Comparison of ENCODE assay signal across 8 mouse cellular contexts in the genomic region with DNA sequence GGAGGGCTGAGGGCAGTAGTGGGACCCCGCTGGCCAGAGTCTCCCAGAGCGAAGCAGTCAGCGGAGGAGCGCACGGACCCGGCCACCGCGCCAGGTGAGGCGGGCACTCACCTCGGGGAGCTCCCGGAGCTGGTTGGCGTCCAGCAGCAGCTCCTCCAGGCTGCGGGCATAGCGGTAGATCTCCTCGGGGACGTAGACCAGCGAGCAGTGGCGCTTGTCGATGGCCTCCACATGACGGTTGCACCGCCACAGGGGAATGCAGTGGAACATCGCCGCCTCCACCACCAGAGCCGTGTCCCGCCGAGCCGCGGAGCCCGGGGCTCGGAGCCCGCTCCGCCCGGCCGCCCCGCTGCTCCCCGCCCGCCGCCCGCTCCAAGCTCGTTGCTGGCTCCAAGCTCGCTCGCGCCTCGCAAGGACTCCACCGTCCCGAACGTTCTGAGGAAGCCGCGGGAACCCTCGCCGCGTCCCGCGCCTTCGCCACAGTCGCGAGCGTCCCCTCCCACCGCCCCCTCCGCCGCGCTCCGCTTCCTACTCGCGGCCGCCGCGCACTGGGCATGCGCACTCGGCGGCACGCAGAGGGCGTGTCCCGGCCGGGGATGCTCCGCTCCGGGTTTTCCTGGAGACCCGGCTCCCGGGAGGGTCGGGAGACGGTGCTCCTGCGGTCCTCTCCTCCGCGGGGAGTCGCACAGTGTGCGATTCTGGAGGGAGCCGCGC. TPM values are rescaled to one million over a fixed set of nuclear protein-coding genes. Genes with fewer than 3 reads are reported as not detected.
DNase-seq lines count a peak whose midpoint lies in the region; ATAC-seq and TF ChIP-seq lines count a peak whose summit lies in the region.

A gene (minus strand): TSS at position 517 of the 714 bp plus-strand sequence.

- H3K36me3 ChIP-seq in ES-Bruce4 (ENCODE audit: control insufficient read depth, insufficient read depth, low read length, poor library complexity, severe bottlenecking), result no peaks in the 10 kb centered on the region
- no peaks in the 10 kb centered on the region for H3K36me3 ChIP-seq in forebrain, embryonic 14.5 days (ENCODE audit: control insufficient read depth, insufficient read depth, low read length)
- no peaks in the 10 kb centered on the region for H3K36me3 ChIP-seq in thymus, adult 2 months (ENCODE audit: control insufficient read depth, insufficient read depth, low read length)

- peak; percentile 68 for TF ChIP-seq POLR2A in ES-Bruce4 (IDR thresholded peaks at IDR 0.05; ENCODE audit: insufficient read depth, low read length)
- peak; percentile 68; the same call in 1 of the 2 replicates for TF ChIP-seq POLR2A in olfactory bulb, adult 2 months (IDR thresholded peaks at IDR 0.05; ENCODE audit: insufficient read depth, low read depth, low read length)
- peak; percentile 92 for TF ChIP-seq POLR2A in thymus, adult 2 months (IDR thresholded peaks at IDR 0.05; ENCODE audit: control insufficient read depth, extremely low read depth, insufficient read depth, low read length, poor library complexity)

- TF ChIP-seq EP300 in ES-Bruce4 (IDR thresholded peaks at IDR 0.05; ENCODE audit: insufficient read depth, low read depth, low read length), result no peak

- intact Hi-C loops in heart, postnatal 14 days (cut with DNase I), result loop anchor here (5.0 kb wide), 4 partner anchors 42 to 208 kb away; a partner anchor contains a TSS

- no peak for TF ChIP-seq CTCF in ES-Bruce4 (IDR thresholded peaks at IDR 0.05; ENCODE audit: low read depth, low read length)
- TF ChIP-seq CTCF in olfactory bulb, adult 2 months (IDR thresholded peaks at IDR 0.05; ENCODE audit: insufficient read depth, low read depth, low read length), result no peak
- 0 out of 2 replicates have a peak, but pooled peaks have one; percentile 39 for TF ChIP-seq CTCF in thymus, adult 2 months (IDR thresholded peaks at IDR 0.05; ENCODE audit: borderline replicate concordance, control insufficient read depth, extremely low read depth, insufficient read depth, low read length, poor library complexity)

- H3K4me3 ChIP-seq in ES-Bruce4 (ENCODE audit: low read depth, low read length), result peak within 1 kb of the TSS; percentile 85
- peak within 1 kb of the TSS; percentile 77 for H3K4me3 ChIP-seq in forebrain, embryonic 14.5 days (ENCODE audit: low read depth, low read length)
- peak within 1 kb of the TSS; percentile 88 for H3K4me3 ChIP-seq in olfactory bulb, adult 2 months (ENCODE audit: insufficient read depth, low read depth, low read length)
- H3K4me3 ChIP-seq in thymus, adult 2 months (ENCODE audit: control insufficient read depth, insufficient read depth, low read length), result peak within 1 kb of the TSS; percentile 87

- no peak within 1 kb of the TSS for H3K27ac ChIP-seq in ES-Bruce4 (ENCODE audit: insufficient read depth, low read length)
- peak within 1 kb of the TSS; percentile 74 for H3K27ac ChIP-seq in forebrain, embryonic 14.5 days (ENCODE audit: low read depth, low read length)
- peak within 1 kb of the TSS; percentile 21; the same call in 1 of the 2 replicates for H3K27ac ChIP-seq in olfactory bulb, adult 2 months (ENCODE audit: insufficient read depth, low read depth, low read length)
- H3K27ac ChIP-seq in thymus, adult 2 months (ENCODE audit: control insufficient read depth, insufficient read depth, low read length), result peak within 1 kb of the TSS; percentile 57

- no peaks in the 10 kb centered on the region for H3K4me1 ChIP-seq in ES-Bruce4 (ENCODE audit: control insufficient read depth, insufficient read depth, low read length)
- peaks cover 16% of the 10 kb centered on the region for H3K4me1 ChIP-seq in forebrain, embryonic 14.5 days (ENCODE audit: control insufficient read depth, insufficient read depth, low read length)
- peaks cover 12% of the 10 kb centered on the region for H3K4me1 ChIP-seq in olfactory bulb, adult 2 months (ENCODE audit: control insufficient read depth, insufficient read depth, low read length)
- H3K4me1 ChIP-seq in thymus, adult 2 months (replicated peaks; ENCODE audit: control insufficient read depth, insufficient read depth, low read length), result peaks cover 19% of the 10 kb centered on the region

- peak within 1 kb of the TSS; percentile 90 for H3K4me2 ChIP-seq in forebrain, embryonic 14.5 days (ENCODE audit: low read length)

- peak within 1 kb of the TSS; percentile 76 for H3K9ac ChIP-seq in ES-Bruce4 (ENCODE audit: low read depth, poor library complexity, severe bottlenecking)
- peak within 1 kb of the TSS; percentile 81 for H3K9ac ChIP-seq in forebrain, embryonic 14.5 days (ENCODE audit: low read length)

- H3K27me3 ChIP-seq in ES-Bruce4 (ENCODE audit: control insufficient read depth, insufficient read depth, low read length, poor library complexity, severe bottlenecking), result no peaks in the 10 kb centered on the region
- no peaks in the 10 kb centered on the region for H3K27me3 ChIP-seq in forebrain, embryonic 14.5 days (replicated peaks; ENCODE audit: control insufficient read depth, insufficient read depth, low read length)
- H3K27me3 ChIP-seq in thymus, adult 2 months (ENCODE audit: control insufficient read depth, insufficient read depth, low read length), result no peaks in the 10 kb centered on the region

- peak; percentile 94 for DNase-seq in forebrain, embryonic 14.5 days (ENCODE audit: low spot score)
- DNase-seq in heart, postnatal 14 days, result peak; percentile 94
- peak; percentile 83 for DNase-seq in layer of hippocampus, adult 11-12 months (ENCODE audit: low spot score)
- DNase-seq in lung, adult 18-20 months, result peak; percentile 86 to 90
- DNase-seq in thymus, adult 2 months, result peak; percentile 92

- no peaks in the 10 kb centered on the region for H3K9me3 ChIP-seq in ES-Bruce4 (replicated peaks; ENCODE audit: control insufficient read depth, insufficient read depth, low read length, poor library complexity, severe bottlenecking)
- no peaks in the 10 kb centered on the region for H3K9me3 ChIP-seq in forebrain, embryonic 14.5 days (replicated peaks; ENCODE audit: control insufficient read depth, low read length)

- ATAC-seq in cerebellum, adult (ENCODE audit: insufficient number of reproducible peaks, low FRiP score, low TSS enrichment), result peak; percentile 74
- peak; percentile 93 for ATAC-seq in forebrain, embryonic 14.5 days

- WGBS in forebrain, embryonic 14.5 days, result under 1% methylated on average over 68 of the region's 88 CpGs
- WGBS in olfactory bulb, adult 2 months, result under 1% methylated on average over 88 of the region's 88 CpGs
- WGBS in thymus, adult 2 months, result under 1% methylated on average over 87 of the region's 88 CpGs

RNA-seq across cellular contexts. Expression of the gene that starts here (rescaled TPM):
- polyA plus RNA-seq in ES-Bruce4 (2011; ENCODE audit: insufficient read depth, insufficient read length, low read depth, missing spikeins), result 20.9 and 24.9 TPM in 2 replicates
- 8.2 and 10.6 TPM in 2 replicates for polyA plus RNA-seq in forebrain, embryonic 14.5 days (2014; fragmentation: Nextera tagmentation; extraction: Ambion mirVana)
- 10 to 100 TPM; 18.7 to 19.9 TPM for total RNA-seq in heart, postnatal 14 days (2021)
- polyA plus RNA-seq in olfactory bulb, adult 2 months (2012; ENCODE audit: insufficient read depth, insufficient read length, low replicate concordance, missing spikeins), result not detected in 2 replicates
- polyA plus RNA-seq in thymus, adult 2 months (2012; rRNA removed), result 51.3 and 76.0 TPM in 2 replicates
